Mouse (Mus musculus): ENCODE data around the gene Zc3h10.
"Not testable (repeated sequence)": the region's sequence is repeated elsewhere in the genome, so short reads cannot be mapped to it uniquely, and the experiment has no call there.

Gene Zc3h10

DNA sequence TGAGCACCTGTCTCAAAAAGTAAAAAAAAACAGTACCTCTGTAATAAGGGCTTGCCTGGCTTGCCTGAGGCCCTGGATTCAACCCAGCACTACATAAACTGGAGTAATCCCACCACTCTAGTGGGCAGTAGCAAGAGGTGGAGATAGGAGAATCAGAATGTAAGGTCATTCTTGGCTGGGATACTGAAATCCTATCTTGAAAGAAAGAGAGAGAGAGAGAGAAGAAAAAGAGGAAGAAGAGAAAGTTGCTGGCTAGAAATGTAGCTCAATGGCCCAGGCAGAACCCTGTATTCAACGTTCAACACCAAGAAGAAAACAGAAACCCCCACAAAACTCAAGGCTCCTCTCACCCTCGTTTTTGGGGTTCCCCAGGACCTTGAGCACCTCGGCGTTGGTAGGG lies 51.7 kb downstream of the Zc3h10 start:
- no peak for DNase-seq (ENCODE audit: low read depth)

DNA sequence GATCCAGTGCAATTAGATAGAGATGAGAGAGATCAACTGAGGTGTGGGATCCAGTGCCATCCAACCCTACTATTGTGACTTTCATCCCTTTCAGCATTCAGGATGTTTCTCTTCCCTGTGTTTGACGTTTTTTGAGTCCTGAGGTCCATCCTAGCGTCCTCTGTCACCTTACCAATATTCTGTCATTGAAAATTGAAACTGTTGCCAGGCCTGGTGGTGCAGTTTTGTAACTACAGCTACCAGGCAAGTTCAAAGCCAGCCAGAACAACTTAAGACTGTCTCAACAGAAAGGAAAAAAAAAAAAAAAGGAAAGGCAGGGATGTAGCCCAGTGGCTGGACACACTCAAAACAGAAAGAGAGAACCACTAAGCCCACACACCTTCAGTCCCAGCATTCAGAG lies 52.3 kb downstream of the Zc3h10 start:
- DNase-seq (ENCODE audit: low read depth) = no peak

DNA sequence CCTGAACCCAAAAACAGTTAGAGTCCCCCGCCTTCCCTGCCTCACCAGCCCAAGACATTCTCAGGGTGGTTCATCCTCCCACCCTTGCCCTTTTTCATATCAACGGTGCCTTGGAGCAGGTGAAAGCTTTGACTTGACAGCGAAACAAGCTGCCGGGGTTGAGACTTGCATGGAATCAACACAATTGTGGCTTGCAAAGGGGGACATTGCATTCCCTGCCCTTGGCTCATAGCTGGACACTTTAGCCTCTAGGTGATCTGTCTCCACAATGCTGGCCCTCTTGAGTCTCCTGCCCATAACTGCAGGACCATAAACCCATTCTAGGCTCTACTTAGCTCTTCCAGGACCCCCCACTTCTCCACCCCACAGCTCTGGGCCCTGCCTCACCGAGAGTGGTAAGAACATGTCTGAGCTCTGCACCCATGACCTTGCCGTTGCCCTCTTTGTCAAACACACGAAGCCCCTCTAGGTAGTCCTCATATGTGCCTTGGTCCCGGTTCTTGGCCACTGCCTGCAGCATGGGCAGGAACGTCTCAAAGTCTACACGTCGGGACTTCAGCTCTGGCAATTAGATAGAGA lies 52.8 kb downstream of the Zc3h10 start:
- DNase-seq (ENCODE audit: low read depth) = no peak

DNA sequence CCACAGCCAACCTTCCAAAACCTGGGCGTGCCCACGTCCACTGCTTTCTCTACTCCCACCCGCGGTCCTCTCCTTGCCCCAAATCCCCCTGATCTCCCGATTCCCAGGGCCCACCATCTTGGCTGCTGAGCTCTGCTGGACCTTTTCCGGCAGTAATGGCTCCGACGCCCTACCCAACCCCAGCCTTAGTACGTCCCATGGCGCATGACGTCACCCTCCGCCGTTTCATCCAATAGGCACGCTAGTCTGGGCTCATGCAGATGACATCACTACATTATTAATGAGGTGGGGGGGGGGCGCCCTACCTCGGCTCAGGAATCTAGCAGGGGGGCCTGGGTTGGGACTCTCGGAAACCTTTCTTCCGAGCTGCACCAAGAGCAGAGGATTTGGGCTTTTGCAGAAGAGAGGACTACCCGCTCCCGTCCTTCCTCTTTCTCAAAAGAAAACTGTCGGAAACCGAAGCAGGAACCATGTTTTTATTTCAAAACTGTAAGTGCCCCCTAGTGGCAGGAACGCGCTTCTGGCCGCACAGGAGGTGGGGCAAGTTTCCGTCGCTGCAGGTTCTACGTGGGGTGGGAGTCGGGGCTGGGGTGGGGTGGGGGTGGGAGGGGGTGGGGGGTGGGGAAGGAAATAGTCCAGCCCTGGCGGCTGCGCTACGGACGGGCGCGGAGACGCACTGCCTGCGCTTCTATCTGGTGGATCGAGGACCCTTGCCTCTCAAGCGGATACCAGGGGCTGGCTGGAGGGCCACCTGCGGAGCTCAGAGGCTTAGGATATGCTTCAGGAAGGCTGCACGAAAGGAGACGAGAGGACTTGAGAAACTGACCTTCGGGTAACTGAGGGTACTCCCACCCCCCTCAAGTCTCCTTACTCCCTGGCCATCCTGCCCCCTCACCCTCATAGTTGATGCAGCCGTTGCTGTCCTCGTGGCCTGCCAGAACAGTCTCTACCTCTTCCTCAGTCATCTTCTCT lies 53.6 kb downstream of the Zc3h10 start, which contains the start of gene Myl6:
Gene Myl6, minus strand, starts transcription at position 451 of the 972 bp plus-strand sequence.
- peak; percentile 99 for DNase-seq (ENCODE audit: low read depth)

DNA sequence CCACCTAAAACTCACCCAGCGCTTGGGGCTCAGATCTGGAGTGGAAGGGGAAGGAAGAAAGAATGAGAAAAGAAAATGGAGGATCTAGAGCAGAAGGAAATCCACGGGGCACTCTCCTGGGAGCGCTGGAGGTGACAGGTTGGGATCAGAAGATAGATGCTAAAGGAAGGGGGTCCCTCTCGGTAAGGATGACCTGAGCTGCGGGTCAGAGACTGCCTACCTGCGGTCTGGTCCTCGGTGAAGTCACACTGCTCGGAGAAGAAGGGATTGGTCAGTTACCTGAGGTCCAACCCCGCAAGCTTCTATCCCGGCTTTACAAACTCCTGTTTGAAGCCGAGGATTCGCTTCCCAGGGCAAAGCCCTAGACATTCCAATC lies 54.3 kb downstream of the Zc3h10 start:
- no peak for DNase-seq (ENCODE audit: low read depth)

DNA sequence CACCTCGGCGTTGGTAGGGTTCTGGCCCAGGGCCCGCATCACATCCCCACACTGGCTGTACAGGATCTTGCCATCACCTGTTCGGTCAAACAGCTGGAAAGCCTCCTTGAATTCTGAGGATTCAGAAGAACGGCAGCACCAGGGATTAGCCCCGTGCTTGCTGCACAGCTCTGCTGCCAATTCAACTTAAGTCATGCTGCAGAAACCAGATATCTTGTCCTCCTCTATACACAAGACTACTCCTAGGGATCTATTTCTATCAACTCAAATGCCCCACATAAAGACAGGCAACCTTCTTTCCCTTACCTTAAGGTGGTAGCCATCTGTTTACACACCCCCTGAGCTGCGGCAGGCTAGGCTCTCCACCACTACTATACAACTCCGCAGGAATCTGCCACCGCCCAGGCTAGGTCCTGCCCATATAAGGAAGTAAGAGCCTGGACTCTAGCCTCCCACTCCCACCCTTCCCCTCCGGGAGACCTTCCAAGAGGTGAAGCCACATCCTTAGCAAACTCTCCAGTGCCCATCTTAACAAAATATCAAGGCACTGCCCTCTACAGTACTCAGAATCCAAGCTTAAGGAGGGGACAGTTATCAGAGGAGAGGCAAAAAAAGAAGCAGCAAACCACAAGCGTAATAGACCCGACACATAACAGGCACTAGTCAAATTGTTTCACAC lies 54.8 kb downstream of the Zc3h10 start:
- no peak for DNase-seq (ENCODE audit: low read depth)

DNA sequence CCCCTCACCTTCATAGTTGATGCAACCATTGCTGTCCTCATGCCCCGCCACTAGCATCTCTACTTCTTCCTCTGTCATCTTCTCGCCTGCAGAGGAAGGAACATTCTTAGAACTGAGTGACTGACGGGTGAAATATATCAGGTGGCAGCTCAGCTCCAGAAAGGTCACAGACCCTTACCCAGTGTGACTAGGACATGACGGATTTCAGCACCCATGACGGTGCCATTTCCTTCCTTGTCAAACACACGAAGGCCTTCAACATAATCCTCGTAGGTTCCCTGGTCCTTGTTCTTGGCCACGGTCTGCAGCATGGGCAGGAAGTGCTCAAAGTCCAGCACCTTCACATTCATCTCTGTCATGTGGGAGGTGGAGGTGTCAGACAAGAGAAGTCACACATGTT lies 55.5 kb downstream of the Zc3h10 start:
- DNase-seq (ENCODE audit: low read depth) = not testable (repeated sequence)

All from c-Kit-positive CD71-negative TER-119-negative erythroid progenitor cells, embryonic 14.5 days (primary cell).